9 mouse cellular contexts compared by ENCODE assay signal in genomic region chr9:58311191-58311910, GRCm38 (mm10). TPM values are rescaled to one million over a fixed set of nuclear protein-coding genes. Genes with fewer than 3 reads are reported as not detected.
DNase-seq lines count a peak whose midpoint lies in the region; ATAC-seq lines count a peak whose summit lies in the region.
"Had no signal": no experiment of that assay in that cellular context is flagged by ENCODE, and none has a peak within 500 bp of the region (broad histone marks: within the 10 kb centered on the region; RNA-seq: fewer than 3 reads in every experiment).

No protein-coding gene starts in this region.

- peaks cover 12% of the 10 kb centered on the region; the same call in 1 of the 2 replicates for H3K27me3 ChIP-seq in kidney, embryonic 14.5 days (ENCODE audit: control insufficient read depth, insufficient read depth, low read length)
- H3K27me3 ChIP-seq in forebrain, embryonic 13.5 days: peaks cover 35% of the 10 kb centered on the region
- peaks cover 19% of the 10 kb centered on the region for H3K27me3 ChIP-seq in kidney, embryonic 15.5 days
- H3K27me3 ChIP-seq in midbrain, embryonic 11.5 days (ENCODE audit: control insufficient read depth, insufficient read depth, low read length): peaks cover 21% of the 10 kb centered on the region

- no peak for DNase-seq in kidney, adult 9 months
- DNase-seq in midbrain, embryonic 11.5 days (ENCODE audit: low spot score, missing footprints): peak; percentile 88
- no peak for DNase-seq in left cerebral cortex, postnatal 25 days (ENCODE audit: low spot score in 2 of 2)
- DNase-seq in adrenal gland, adult 18-20 months (ENCODE audit: low spot score in 2 of 2): no peak
- DNase-seq in right cerebral cortex, postnatal 25 days: no peak

- H3K4me2 ChIP-seq in kidney, embryonic 14.5 days (replicated peaks; ENCODE audit: low read depth, low read length): peak overlapping the region; percentile 82
- peak overlapping the region; percentile 70 for H3K4me2 ChIP-seq in forebrain, embryonic 13.5 days
- peak overlapping the region; percentile 86 for H3K4me2 ChIP-seq in kidney, embryonic 15.5 days
- peak overlapping the region; percentile 59; the same call in 1 of the 2 replicates for H3K4me2 ChIP-seq in midbrain, embryonic 11.5 days

- H3K4me3 ChIP-seq in kidney, embryonic 14.5 days (ENCODE audit: low read length): peak overlapping the region; percentile 48
- peak overlapping the region; percentile 43 for H3K4me3 ChIP-seq in forebrain, embryonic 13.5 days
- H3K4me3 ChIP-seq in kidney, embryonic 15.5 days (replicated peaks): peak overlapping the region; percentile 53
- 0 out of 2 replicates have a peak overlapping the region, but pooled peaks have one; percentile 34 for H3K4me3 ChIP-seq in midbrain, embryonic 11.5 days (ENCODE audit: low read depth, low read length)

- H3K4me1 ChIP-seq in kidney, embryonic 14.5 days (ENCODE audit: control insufficient read depth, insufficient read depth, low read length): peaks cover 40% of the 10 kb centered on the region
- peaks cover 57% of the 10 kb centered on the region for H3K4me1 ChIP-seq in forebrain, embryonic 13.5 days
- H3K4me1 ChIP-seq in kidney, embryonic 15.5 days: peaks cover 82% of the 10 kb centered on the region
- H3K4me1 ChIP-seq in midbrain, embryonic 11.5 days (ENCODE audit: control insufficient read depth, insufficient read depth, low read length): peaks cover 22% of the 10 kb centered on the region

- intact Hi-C loops in left cerebral cortex, postnatal 25 days (cut with DNase I): no loop called here

- no peaks in the 10 kb centered on the region for H3K9me3 ChIP-seq in kidney, embryonic 14.5 days (ENCODE audit: control insufficient read depth, low read length)
- no peaks in the 10 kb centered on the region for H3K9me3 ChIP-seq in forebrain, embryonic 13.5 days (replicated peaks)
- no peaks in the 10 kb centered on the region for H3K9me3 ChIP-seq in kidney, embryonic 15.5 days (replicated peaks)
- H3K9me3 ChIP-seq in midbrain, embryonic 11.5 days (ENCODE audit: control insufficient read depth, low read length): no peaks in the 10 kb centered on the region

- ATAC-seq in kidney, embryonic 14.5 days (ENCODE audit: low FRiP score, low TSS enrichment): peak; percentile 6; the same call in 1 of the 2 replicates
- ATAC-seq in forebrain, embryonic 13.5 days: no peak
- ATAC-seq in kidney, embryonic 15.5 days (replicated peaks; ENCODE audit: low FRiP score): no peak
- ATAC-seq in midbrain, embryonic 11.5 days (ENCODE audit: low FRiP score): no peak

- 58% methylated on average over 33 of the region's 33 CpGs for WGBS in kidney, embryonic 14.5 days
- 58% methylated on average over 33 of the region's 33 CpGs for WGBS in forebrain, embryonic 13.5 days
- WGBS in kidney, embryonic 15.5 days: 66% methylated on average over 33 of the region's 33 CpGs
- WGBS in midbrain, embryonic 11.5 days: 50% methylated on average over 33 of the region's 33 CpGs

- H3K27ac ChIP-seq in kidney, embryonic 14.5 days (ENCODE audit: low read depth, low read length): no peak overlapping the region
- no peak overlapping the region for H3K27ac ChIP-seq in forebrain, embryonic 13.5 days
- H3K27ac ChIP-seq in kidney, embryonic 15.5 days: no peak overlapping the region
- H3K27ac ChIP-seq in midbrain, embryonic 11.5 days (ENCODE audit: low read depth, low read length): no peak overlapping the region

- peak overlapping the region; percentile 64; the same call in 1 of the 2 replicates for H3K9ac ChIP-seq in kidney, embryonic 14.5 days (ENCODE audit: low read depth, low read length)
- H3K9ac ChIP-seq in forebrain, embryonic 13.5 days: peak overlapping the region; percentile 47; the same call in 1 of the 2 replicates
- peak overlapping the region; percentile 58 for H3K9ac ChIP-seq in kidney, embryonic 15.5 days
- no peak overlapping the region for H3K9ac ChIP-seq in midbrain, embryonic 11.5 days (ENCODE audit: low read length)

- no peaks in the 10 kb centered on the region for H3K36me3 ChIP-seq in kidney, embryonic 14.5 days (ENCODE audit: control insufficient read depth, insufficient read depth, low read length)
- H3K36me3 ChIP-seq in forebrain, embryonic 13.5 days (ENCODE audit: poor library complexity, severe bottlenecking): no peaks in the 10 kb centered on the region
- H3K36me3 ChIP-seq in kidney, embryonic 15.5 days: no peaks in the 10 kb centered on the region
- no peaks in the 10 kb centered on the region for H3K36me3 ChIP-seq in midbrain, embryonic 11.5 days (ENCODE audit: control insufficient read depth, insufficient read depth, low read length)

RNA-seq across cellular contexts. Expression of gene Loxl1, which starts 1.6 kb away (rescaled TPM):
- polyA plus RNA-seq in kidney, embryonic 14.5 days (2014; fragmentation: Nextera tagmentation; extraction: Ambion mirVana): 26.0 and 27.0 TPM in 2 replicates
- polyA plus RNA-seq in forebrain, embryonic 13.5 days (2015; fragmentation: Nextera tagmentation; extraction: Ambion mirVana): 5.0 and 5.8 TPM in 2 replicates
- polyA plus RNA-seq in kidney, embryonic 15.5 days (2015; fragmentation: Nextera tagmentation; extraction: Ambion mirVana): 33.2 and 39.7 TPM in 2 replicates
- 9.9 TPM in 2 replicates for polyA plus RNA-seq in midbrain, embryonic 11.5 days (2014; fragmentation: Nextera tagmentation; extraction: Ambion mirVana)
- total RNA-seq in left cerebral cortex, postnatal 25 days (2021): 1 to 10 TPM; 2.0 to 2.6 TPM
- total RNA-seq in adrenal gland, adult 18-20 months (2021): 10 to 100 TPM; 19.9 to 28.1 TPM

RNA-seq across cellular contexts. Expression of gene Stoml1, which starts 58.4 kb away (rescaled TPM):
- polyA plus RNA-seq in kidney, embryonic 14.5 days (2014; fragmentation: Nextera tagmentation; extraction: Ambion mirVana): 22.3 and 29.8 TPM in 2 replicates
- 71.6 and 77.9 TPM in 2 replicates for polyA plus RNA-seq in forebrain, embryonic 13.5 days (2015; fragmentation: Nextera tagmentation; extraction: Ambion mirVana)
- 29.9 and 33.6 TPM in 2 replicates for polyA plus RNA-seq in kidney, embryonic 15.5 days (2015; fragmentation: Nextera tagmentation; extraction: Ambion mirVana)
- 27.6 and 29.7 TPM in 2 replicates for polyA plus RNA-seq in midbrain, embryonic 11.5 days (2014; fragmentation: Nextera tagmentation; extraction: Ambion mirVana)
- 10 to 100 TPM; 64.3 to 71.4 TPM for total RNA-seq in left cerebral cortex, postnatal 25 days (2021)
- 10 to 100 TPM; 13.3 to 15.0 TPM for total RNA-seq in adrenal gland, adult 18-20 months (2021)

RNA-seq across cellular contexts. Expression of gene Tbc1d21, which starts 58.9 kb away (rescaled TPM):
- polyA plus RNA-seq in kidney, embryonic 14.5 days (2014; fragmentation: Nextera tagmentation; extraction: Ambion mirVana): not detected in 2 replicates
- not detected in 2 replicates for polyA plus RNA-seq in forebrain, embryonic 13.5 days (2015; fragmentation: Nextera tagmentation; extraction: Ambion mirVana)
- not detected in 2 replicates for polyA plus RNA-seq in kidney, embryonic 15.5 days (2015; fragmentation: Nextera tagmentation; extraction: Ambion mirVana)
- polyA plus RNA-seq in midbrain, embryonic 11.5 days (2014; fragmentation: Nextera tagmentation; extraction: Ambion mirVana): not detected in 2 replicates
- not detected for total RNA-seq in left cerebral cortex, postnatal 25 days (2021)
- not detected for total RNA-seq in adrenal gland, adult 18-20 months (2021)
- polyA plus RNA-seq: large intestine, adult 2 months had no signal
